ENCODE assay signal across 8 mouse cellular contexts in genomic region chr11:94653663-94654436, GRCm38 (mm10). TPM values are rescaled to one million over a fixed set of nuclear protein-coding genes. Genes with fewer than 3 reads are reported as not detected.
DNase-seq lines count a peak whose midpoint lies in the region; ATAC-seq lines count a peak whose summit lies in the region.

TSS of gene Mrpl27 (plus strand) at chr11:94653767.
TSS of gene Eme1 (minus strand) at chr11:94653964.

- H3K27ac ChIP-seq in hindbrain, embryonic 12.5 days = peak within 1 kb of the TSS; percentile 94

- H3K4me1 ChIP-seq in hindbrain, embryonic 12.5 days = peaks cover 15% of the 10 kb centered on the region

- no peaks in the 10 kb centered on the region for H3K27me3 ChIP-seq in hindbrain, embryonic 12.5 days

- H3K4me2 ChIP-seq in hindbrain, embryonic 12.5 days (replicated peaks) = peak within 1 kb of the TSS; percentile 74

- peaks cover 27% of the 10 kb centered on the region for H3K36me3 ChIP-seq in hindbrain, embryonic 12.5 days

- DNase-seq in NIH3T3 (ENCODE audit: low read depth) = peak; percentile 83
- peak; percentile 85 for DNase-seq in cerebellum, adult 9-11 months
- DNase-seq in frontal cortex, adult 2 months (ENCODE audit: extremely low spot score in 1 of 2, low spot score in 1 of 2) = peak; percentile 68 to 87
- peak; percentile 87 to 88 for DNase-seq in layer of hippocampus, postnatal 14 days (ENCODE audit: low spot score in 2 of 2)
- DNase-seq in lung, postnatal 10 days = peak; percentile 90
- peak; percentile 73 for DNase-seq in ovary, postnatal 14 days (ENCODE audit: low spot score)
- DNase-seq in thymus, postnatal 10 days (ENCODE audit: low spot score in 2 of 2) = peak; percentile 73 to 77

- H3K4me3 ChIP-seq in hindbrain, embryonic 12.5 days = peak within 1 kb of the TSS; percentile 61

- H3K9me3 ChIP-seq in hindbrain, embryonic 12.5 days (replicated peaks) = no peaks in the 10 kb centered on the region

- ATAC-seq in hindbrain, embryonic 12.5 days (ENCODE audit: low FRiP score) = peak; percentile 90

- peak within 1 kb of the TSS; percentile 64 for H3K9ac ChIP-seq in hindbrain, embryonic 12.5 days

- WGBS in hindbrain, embryonic 12.5 days = 2% methylated on average over 32 of the region's 32 CpGs

RNA-seq across cellular contexts. Expression of gene Mrpl27, which starts in this region (rescaled TPM):
- 112 and 136 TPM in 2 replicates for polyA plus RNA-seq in frontal cortex, adult 2 months (2012; rRNA removed)
- polyA plus RNA-seq in hindbrain, embryonic 12.5 days (2016; fragmentation: Nextera tagmentation; extraction: Ambion mirVana) = 126 and 131 TPM in 2 replicates
- 10 to 100 TPM; 64.5 to 69.6 TPM for total RNA-seq in layer of hippocampus, postnatal 14 days (2021)

RNA-seq across cellular contexts. Expression of gene Eme1, which starts in this region (rescaled TPM):
- 0.30 and 0.42 TPM in 2 replicates for polyA plus RNA-seq in frontal cortex, adult 2 months (2012; rRNA removed)
- polyA plus RNA-seq in hindbrain, embryonic 12.5 days (2016; fragmentation: Nextera tagmentation; extraction: Ambion mirVana) = 20.8 and 21.3 TPM in 2 replicates
- total RNA-seq in layer of hippocampus, postnatal 14 days (2021) = under 1 TPM; 0.60 to 0.78 TPM

Comparison
In these comparisons a context has a peak if more than half of its experiments do, and no peak if none do; other contexts are left out.
1. Peak in every context shown above with its lines: DNase-seq, ATAC-seq, H3K4me3 ChIP-seq and H3K27ac ChIP-seq.
2. RNA of gene Eme1 (polyA plus RNA-seq): 20.8 to 21.3 TPM in hindbrain, embryonic 12.5 days; 0.30 to 0.42 TPM in frontal cortex, adult 2 months; every median in the first group is over 10 times any median in the second.